Mouse (Mus musculus) frontal cortex, postnatal 25 days (tissue): ENCODE data around the gene Spast.

Source experiments
- DNase-seq, 2 experiments: peaks; one replicate each; pipeline ENCODE4 v3.0.0; 2022; ENCODE audit warnings: low spot score in 2 of 2

Gene Spast

DNA sequence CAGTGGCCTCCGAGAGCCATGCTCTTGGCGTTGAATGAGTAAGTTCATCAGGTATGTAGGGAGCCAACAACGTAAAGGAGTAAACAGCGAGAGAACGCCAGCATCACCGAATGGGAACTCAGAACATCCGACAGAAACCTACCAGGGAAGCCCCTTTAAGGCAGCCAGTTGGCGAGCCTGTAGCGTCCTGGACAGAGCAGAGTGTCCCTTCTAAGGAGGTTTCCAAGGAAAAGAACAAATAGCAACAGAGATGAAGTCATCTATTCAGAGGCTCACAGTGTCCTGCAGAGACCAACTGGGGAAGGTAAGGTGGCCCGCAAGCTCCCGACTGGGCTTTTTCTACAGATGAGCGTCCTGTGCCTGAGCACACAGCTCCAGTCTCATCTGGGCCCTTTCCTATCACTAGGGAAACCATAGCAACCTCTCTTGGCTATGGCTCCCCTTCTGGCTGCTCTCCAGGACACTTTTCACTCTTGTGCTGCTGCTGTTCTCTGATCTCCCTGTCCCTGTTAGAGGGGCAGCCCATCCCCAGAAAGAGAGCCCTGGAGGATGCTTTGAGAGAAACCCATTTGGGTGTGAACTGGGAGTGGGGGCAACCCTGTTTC, 85.7 kb downstream of the Spast start:
- DNase-seq, result no peak

GRCm38 (mm10) chr17:74430074-74430473, 91.3 kb downstream of the Spast start:
- no peak for DNase-seq

DNA sequence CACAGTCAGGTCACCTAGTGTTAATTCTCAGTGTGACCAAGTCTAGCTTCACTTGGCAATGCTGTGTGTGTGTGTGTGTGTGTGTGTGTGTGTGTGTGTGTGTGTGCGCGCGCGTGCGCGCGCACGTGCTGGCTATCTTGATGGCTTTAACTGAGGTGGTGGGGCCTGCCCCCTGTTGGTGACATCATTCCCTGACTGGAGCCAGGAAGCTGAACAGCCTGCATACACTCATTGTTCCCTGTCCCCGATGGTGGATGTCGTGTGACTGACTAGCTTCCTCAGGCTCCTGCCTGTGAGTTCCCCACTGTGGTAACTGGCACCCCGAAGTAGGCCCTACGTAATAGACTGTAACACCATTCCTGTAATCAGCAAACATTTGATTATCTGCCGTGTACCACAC, 92.7 kb downstream of the Spast start:
- no peak for DNase-seq

- no peak for DNase-seq
Observed at GRCm38 (mm10) chr17:74432631-74433030, 93.8 kb downstream of the Spast start.

- no peak for DNase-seq
Observed at GRCm38 (mm10) chr17:74437762-74438161, 99.0 kb downstream of the Spast start.

GRCm38 (mm10) chr17:74440486-74440885, 101.7 kb downstream of the Spast start:
- DNase-seq, result no peak
